ENCODE assay signal across 14 mouse cellular contexts in genomic region chr4:29525051-29525450, GRCm38 (mm10).
DNase-seq lines count a peak whose midpoint lies in the region; ATAC-seq and TF ChIP-seq lines count a peak whose summit lies in the region.
"Had no signal": no experiment of that assay in that cellular context is flagged by ENCODE, and none has a peak within 500 bp of the region (broad histone marks: within the 10 kb centered on the region; RNA-seq: fewer than 3 reads in every experiment).

No protein-coding gene starts in this region.

- no peak for TF ChIP-seq POLR2A in liver, adult 2 months (IDR thresholded peaks at IDR 0.05; ENCODE audit: extremely low read depth, insufficient read depth, low read length)
- TF ChIP-seq POLR2A in ES-Bruce4 (IDR thresholded peaks at IDR 0.05; ENCODE audit: insufficient read depth, low read length), result no peak

- 0 out of 2 replicates have a peak, but pooled peaks have one; percentile 13 for TF ChIP-seq CTCF in liver, adult 2 months (IDR thresholded peaks at IDR 0.05; ENCODE audit: low read depth, low read length)
- TF ChIP-seq CTCF in ES-Bruce4 (IDR thresholded peaks at IDR 0.05; ENCODE audit: low read depth, low read length), result peak; percentile 65
- TF ChIP-seq CTCF in liver, postnatal 0 days (IDR thresholded peaks at IDR 0.05; ENCODE audit: low read depth), result peak; percentile 24; the same call in 1 of the 2 replicates

- no peak overlapping the region for H3K4me3 ChIP-seq in liver, adult 2 months (ENCODE audit: insufficient read depth, low read depth, low read length)
- no peak overlapping the region for H3K4me3 ChIP-seq in liver, embryonic 11.5 days (ENCODE audit: low read depth, low read length)
- H3K4me3 ChIP-seq in ES-Bruce4 (ENCODE audit: low read depth, low read length), result no peak overlapping the region
- H3K4me3 ChIP-seq in liver, postnatal 0 days (ENCODE audit: low read depth, low read length), result no peak overlapping the region
- H3K4me3 ChIP-seq: forebrain, embryonic 10.5 days; hindbrain, embryonic 13.5 days; limb, embryonic 13.5 days; midbrain, embryonic 10.5 days; neural tube, embryonic 12.5 days had no signal

- H3K27me3 ChIP-seq in liver, adult 2 months (ENCODE audit: control insufficient read depth, insufficient read depth, low read length), result no peaks in the 10 kb centered on the region
- no peaks in the 10 kb centered on the region for H3K27me3 ChIP-seq in liver, embryonic 11.5 days (replicated peaks; ENCODE audit: control insufficient read depth, insufficient read depth, low read length)
- H3K27me3 ChIP-seq in ES-Bruce4 (ENCODE audit: control insufficient read depth, insufficient read depth, low read length, poor library complexity, severe bottlenecking), result no peaks in the 10 kb centered on the region
- H3K27me3 ChIP-seq in liver, postnatal 0 days (ENCODE audit: insufficient read depth, low read length), result no peaks in the 10 kb centered on the region
- H3K27me3 ChIP-seq: hindbrain, embryonic 13.5 days; limb, embryonic 13.5 days; neural tube, embryonic 12.5 days had no signal

- no peak overlapping the region for H3K4me2 ChIP-seq in liver, embryonic 11.5 days
- no peak overlapping the region for H3K4me2 ChIP-seq in liver, postnatal 0 days (ENCODE audit: low read depth, low read length)
- H3K4me2 ChIP-seq: hindbrain, embryonic 13.5 days; limb, embryonic 13.5 days; neural tube, embryonic 12.5 days had no signal

- H3K27ac ChIP-seq in liver, adult 2 months (replicated peaks; ENCODE audit: insufficient read depth, low read depth, low read length), result no peak overlapping the region
- H3K27ac ChIP-seq in liver, embryonic 11.5 days (ENCODE audit: low read depth, low read length), result no peak overlapping the region
- no peak overlapping the region for H3K27ac ChIP-seq in ES-Bruce4 (ENCODE audit: insufficient read depth, low read length)
- H3K27ac ChIP-seq in liver, postnatal 0 days (ENCODE audit: low read depth), result no peak overlapping the region
- H3K27ac ChIP-seq: forebrain, embryonic 10.5 days; hindbrain, embryonic 13.5 days; limb, embryonic 13.5 days; midbrain, embryonic 10.5 days; neural tube, embryonic 12.5 days had no signal

- H3K36me3 ChIP-seq in liver, adult 2 months (ENCODE audit: control insufficient read depth, insufficient read depth, low read length), result no peaks in the 10 kb centered on the region
- H3K36me3 ChIP-seq in liver, embryonic 11.5 days (ENCODE audit: control insufficient read depth, insufficient read depth, low read length), result no peaks in the 10 kb centered on the region
- no peaks in the 10 kb centered on the region for H3K36me3 ChIP-seq in ES-Bruce4 (ENCODE audit: control insufficient read depth, insufficient read depth, low read length, poor library complexity, severe bottlenecking)
- no peaks in the 10 kb centered on the region for H3K36me3 ChIP-seq in liver, postnatal 0 days (replicated peaks; ENCODE audit: insufficient read depth, low read length)
- H3K36me3 ChIP-seq: forebrain, embryonic 10.5 days; hindbrain, embryonic 13.5 days; limb, embryonic 13.5 days; midbrain, embryonic 10.5 days; neural tube, embryonic 12.5 days had no signal

- H3K79me2 ChIP-seq in liver, adult 2 months (ENCODE audit: control insufficient read depth, insufficient read depth, low read length), result no peaks in the 10 kb centered on the region

- no peak for ATAC-seq in liver, embryonic 11.5 days (replicated peaks; ENCODE audit: low FRiP score)
- ATAC-seq in liver, postnatal 0 days, result no peak
- ATAC-seq in megakaryocyte-erythroid progenitor cell, adult 5-6 weeks (replicated peaks; ENCODE audit: low FRiP score, low TSS enrichment, poor library complexity, severe bottlenecking), result no peak; the same call in 1 of the 2 replicates
- ATAC-seq: activated CD4-positive, CD25-positive, alpha-beta regulatory T cell, adult 4 months had no signal

- H3K9me3 ChIP-seq in liver, embryonic 11.5 days (ENCODE audit: control insufficient read depth, low read length), result no peaks in the 10 kb centered on the region
- H3K9me3 ChIP-seq in ES-Bruce4 (replicated peaks; ENCODE audit: control insufficient read depth, insufficient read depth, low read length, poor library complexity, severe bottlenecking), result no peaks in the 10 kb centered on the region
- H3K9me3 ChIP-seq in liver, postnatal 0 days (ENCODE audit: low read length), result no peaks in the 10 kb centered on the region
- H3K9me3 ChIP-seq: forebrain, embryonic 10.5 days; hindbrain, embryonic 13.5 days; limb, embryonic 13.5 days; midbrain, embryonic 10.5 days; neural tube, embryonic 12.5 days had no signal

- no peak for TF ChIP-seq EP300 in ES-Bruce4 (IDR thresholded peaks at IDR 0.05; ENCODE audit: insufficient read depth, low read depth, low read length)
- TF ChIP-seq EP300 in liver, postnatal 0 days (IDR thresholded peaks at IDR 0.05; ENCODE audit: low read depth), result no peak

- H3K4me1 ChIP-seq in liver, adult 2 months (ENCODE audit: control insufficient read depth, insufficient read depth, low read length), result no peaks in the 10 kb centered on the region
- no peaks in the 10 kb centered on the region for H3K4me1 ChIP-seq in liver, embryonic 11.5 days (replicated peaks; ENCODE audit: control insufficient read depth, insufficient read depth, low read length)
- H3K4me1 ChIP-seq in ES-Bruce4 (ENCODE audit: control insufficient read depth, insufficient read depth, low read length), result no peaks in the 10 kb centered on the region
- H3K4me1 ChIP-seq in liver, postnatal 0 days (ENCODE audit: insufficient read depth), result no peaks in the 10 kb centered on the region
- H3K4me1 ChIP-seq: forebrain, embryonic 10.5 days; hindbrain, embryonic 13.5 days; limb, embryonic 13.5 days; midbrain, embryonic 10.5 days; neural tube, embryonic 12.5 days had no signal

- peak; percentile 28 to 34 for DNase-seq in cerebellum, postnatal 10 days
- no peak for DNase-seq in cerebellum, adult 18-20 months
- no peak for DNase-seq in liver, adult 2 months (ENCODE audit: extremely low read depth, low read depth, low spot score)
- DNase-seq in liver, embryonic 11.5 days (ENCODE audit: low spot score), result no peak
- DNase-seq in liver, postnatal 0 days, result no peak
- no peak for DNase-seq in left cerebral cortex, postnatal 25 days (ENCODE audit: low spot score in 2 of 2)

- intact Hi-C loops in left cerebral cortex, postnatal 25 days (cut with DNase I), result no loop called here

- H3K9ac ChIP-seq in liver, adult 2 months (ENCODE audit: low read depth, low read length), result no peak overlapping the region
- H3K9ac ChIP-seq in liver, embryonic 11.5 days (ENCODE audit: low read depth, low read length), result no peak overlapping the region
- H3K9ac ChIP-seq in ES-Bruce4 (ENCODE audit: low read depth, poor library complexity, severe bottlenecking), result no peak overlapping the region
- no peak overlapping the region for H3K9ac ChIP-seq in liver, postnatal 0 days (replicated peaks)
- H3K9ac ChIP-seq: hindbrain, embryonic 13.5 days; limb, embryonic 13.5 days; neural tube, embryonic 12.5 days had no signal

- WGBS in liver, adult 2 months, result 51% methylated on average over 4 of the region's 4 CpGs
- 59% methylated on average over 4 of the region's 4 CpGs for WGBS in liver, embryonic 11.5 days
- WGBS in liver, postnatal 0 days (ENCODE audit: insufficient replicate concordance), result 57% methylated on average over 4 of the region's 4 CpGs

Comparison
In these comparisons a context has a peak if more than half of its experiments do, and no peak if none do; other contexts are left out.
1. DNase-seq: peak in cerebellum, postnatal 10 days (2 of 2); none in cerebellum, adult 18-20 months (0 of 2), liver, adult 2 months (single experiment), liver, embryonic 11.5 days (single experiment), liver, postnatal 0 days (single experiment) and left cerebral cortex, postnatal 25 days (0 of 2).
2. CTCF ChIP-seq: peak in every context shown above with its lines; median percentile 65 in ES-Bruce4; 24 in liver, postnatal 0 days; 13 in liver, adult 2 months.